ENCODE assay signal across 8 mouse cellular contexts in genomic region chr19:60860868-60861700, GRCm38 (mm10). TPM values are rescaled to one million over a fixed set of nuclear protein-coding genes. Genes with fewer than 3 reads are reported as not detected.
DNase-seq lines count a peak whose midpoint lies in the region; ATAC-seq and TF ChIP-seq lines count a peak whose summit lies in the region.

Sfxn4 (minus strand) TSS chr19:60861479.

- H3K9ac ChIP-seq in MEL (ENCODE audit: control insufficient read depth, low read depth, low read length, poor library complexity, severe bottlenecking) = peak within 1 kb of the TSS; percentile 57
- H3K9ac ChIP-seq in forebrain, postnatal 0 days = peak within 1 kb of the TSS; percentile 73
- H3K9ac ChIP-seq in lung, embryonic 16.5 days (ENCODE audit: low read length) = peak within 1 kb of the TSS; percentile 79

- ATAC-seq in forebrain, postnatal 0 days = peak; percentile 100
- ATAC-seq in hematopoietic stem cell, adult 5-6 weeks (replicated peaks in 1 of 2; ENCODE audit: insufficient read depth in 1 of 2, low FRiP score in 2 of 2, low TSS enrichment in 1 of 2, low read depth in 1 of 2, poor library complexity in 2 of 2, severe bottlenecking in 2 of 2) = peak; percentile 99 to 100
- ATAC-seq in lung, embryonic 16.5 days (ENCODE audit: low read depth) = peak; percentile 100

- 3% methylated on average over 30 of the region's 30 CpGs for WGBS in cerebellum, adult 2 months
- 4% methylated on average over 30 of the region's 30 CpGs for WGBS in forebrain, postnatal 0 days
- 3% methylated on average over 30 of the region's 30 CpGs for WGBS in lung, embryonic 16.5 days

- peak in 1 of 2 experiments; percentile 26; a peak in 1 of 4 replicates for TF ChIP-seq EP300 in MEL (IDR thresholded peaks at IDR 0.05; ENCODE audit: low read depth in 1 of 2, low read length in 2 of 2)

- peak; percentile 69 to 78 for TF ChIP-seq POLR2A in MEL (IDR thresholded peaks at IDR 0.05; ENCODE audit: control insufficient read depth in 1 of 2, insufficient read depth in 1 of 2, low read depth in 1 of 2, low read length in 2 of 2, poor library complexity in 1 of 2)
- peak; percentile 86 for TF ChIP-seq POLR2A in cerebellum, adult 2 months (IDR thresholded peaks at IDR 0.05; ENCODE audit: borderline replicate concordance, insufficient read depth, low read length)

- peak within 1 kb of the TSS; percentile 51 to 62 for H3K4me3 ChIP-seq in MEL (ENCODE audit: control insufficient read depth in 1 of 2, insufficient read depth in 1 of 2, low read depth in 2 of 2, low read length in 2 of 2)
- peak within 1 kb of the TSS; percentile 87 for H3K4me3 ChIP-seq in cerebellum, adult 2 months (replicated peaks; ENCODE audit: insufficient read depth, low read depth, low read length)
- H3K4me3 ChIP-seq in forebrain, postnatal 0 days (ENCODE audit: low read depth, low read length) = peak within 1 kb of the TSS; percentile 68
- peak within 1 kb of the TSS; percentile 68 for H3K4me3 ChIP-seq in lung, embryonic 16.5 days (ENCODE audit: low read length)

- no peak for TF ChIP-seq RAD21 in MEL (IDR thresholded peaks at IDR 0.05; ENCODE audit: low read depth, low read length)

- no peaks in the 10 kb centered on the region for H3K79me2 ChIP-seq in MEL (ENCODE audit: control insufficient read depth, insufficient read depth, low read length, poor library complexity)

- peak within 1 kb of the TSS; percentile 67 for H3K27ac ChIP-seq in MEL (ENCODE audit: control insufficient read depth, low read depth, low read length)
- peak within 1 kb of the TSS; percentile 76 for H3K27ac ChIP-seq in cerebellum, adult 2 months (ENCODE audit: insufficient read depth, low read length)
- peak within 1 kb of the TSS; percentile 79 for H3K27ac ChIP-seq in forebrain, postnatal 0 days (ENCODE audit: low read depth, low read length)
- peak within 1 kb of the TSS; percentile 82 for H3K27ac ChIP-seq in lung, embryonic 16.5 days (ENCODE audit: low read length)

- peaks cover 11 to 15% of the 10 kb centered on the region in 2 experiments for H3K36me3 ChIP-seq in MEL (ENCODE audit: control insufficient read depth in 1 of 2, insufficient read depth in 2 of 2, low read length in 2 of 2)
- peaks cover 4% of the 10 kb centered on the region; the same call in 1 of the 2 replicates for H3K36me3 ChIP-seq in forebrain, postnatal 0 days (ENCODE audit: insufficient read depth)
- peaks cover 9% of the 10 kb centered on the region; the same call in 1 of the 2 replicates for H3K36me3 ChIP-seq in lung, embryonic 16.5 days (ENCODE audit: control insufficient read depth, insufficient read depth, low read length)

- H3K4me1 ChIP-seq in MEL (ENCODE audit: control insufficient read depth in 1 of 2, insufficient read depth in 2 of 2, low read length in 2 of 2) = peaks cover 4% of the 10 kb centered on the region in 2 experiments; a peak in 2 of 4 replicates
- no peaks in the 10 kb centered on the region for H3K4me1 ChIP-seq in cerebellum, adult 2 months (ENCODE audit: control insufficient read depth, insufficient read depth, low read length)
- no peaks in the 10 kb centered on the region for H3K4me1 ChIP-seq in forebrain, postnatal 0 days (ENCODE audit: insufficient read depth)
- 0 out of 2 replicates have a peak, but pooled peaks cover 2% of the 10 kb centered on the region for H3K4me1 ChIP-seq in lung, embryonic 16.5 days (replicated peaks; ENCODE audit: control insufficient read depth, insufficient read depth, low read length)

- H3K27me3 ChIP-seq in MEL (ENCODE audit: control insufficient read depth in 1 of 2, insufficient read depth in 2 of 2, low read length in 2 of 2) = no peaks in the 10 kb centered on the region
- H3K27me3 ChIP-seq in cerebellum, adult 2 months (ENCODE audit: control insufficient read depth, insufficient read depth, low read length) = no peaks in the 10 kb centered on the region
- H3K27me3 ChIP-seq in forebrain, postnatal 0 days (ENCODE audit: insufficient read depth, low read length) = no peaks in the 10 kb centered on the region
- H3K27me3 ChIP-seq in lung, embryonic 16.5 days (ENCODE audit: control insufficient read depth, insufficient read depth, low read depth, low read length) = no peaks in the 10 kb centered on the region

- peak; percentile 100 for DNase-seq in MEL (ENCODE audit: low read depth, low spot score)
- peak; percentile 92 for DNase-seq in cerebellum, adult 2 months
- peak; percentile 90 for DNase-seq in forebrain, postnatal 0 days
- DNase-seq in layer of hippocampus, adult 9-10 months (ENCODE audit: low spot score) = peak; percentile 87
- peak; percentile 74 for DNase-seq in ovary, postnatal 10 days (ENCODE audit: low spot score)
- DNase-seq in thymus, postnatal 10 days (ENCODE audit: low spot score in 2 of 2) = peak; percentile 89

- H3K9me3 ChIP-seq in MEL (replicated peaks; ENCODE audit: insufficient read depth, low read length) = no peaks in the 10 kb centered on the region
- H3K9me3 ChIP-seq in forebrain, postnatal 0 days (ENCODE audit: low read length) = no peaks in the 10 kb centered on the region
- no peaks in the 10 kb centered on the region for H3K9me3 ChIP-seq in lung, embryonic 16.5 days (ENCODE audit: control insufficient read depth, low read length)

- H3K4me2 ChIP-seq in forebrain, postnatal 0 days (ENCODE audit: low read depth) = peak within 1 kb of the TSS; percentile 68
- peak within 1 kb of the TSS; percentile 81 for H3K4me2 ChIP-seq in lung, embryonic 16.5 days (ENCODE audit: low read depth, low read length)

- no peak for TF ChIP-seq CTCF in MEL (IDR thresholded peaks at IDR 0.05 in 2 of 3, conservative IDR thresholded peaks at IDR 0.05 in 1 of 3; ENCODE audit: control insufficient read depth in 1 of 3, insufficient read depth in 1 of 3, low read depth in 2 of 3, low read length in 3 of 3, poor library complexity in 1 of 3, severe bottlenecking in 1 of 3)
- no peak for TF ChIP-seq CTCF in cerebellum, adult 2 months (IDR thresholded peaks at IDR 0.05; ENCODE audit: borderline replicate concordance, insufficient read depth, low read depth, low read length)
- no peak for TF ChIP-seq CTCF in forebrain, postnatal 0 days (IDR thresholded peaks at IDR 0.05; ENCODE audit: low read depth)

TF ChIP-seq in MEL, 35 proteins besides CTCF, POLR2A, EP300 and RAD21 (continues in another document):
- TF ChIP-seq CHD2 (IDR thresholded peaks at IDR 0.05; ENCODE audit: low read length) (no peak), ZMIZ1 (IDR thresholded peaks at IDR 0.05; ENCODE audit: low read depth, low read length) (peak; percentile 92), ZNF384 (IDR thresholded peaks at IDR 0.05; ENCODE audit: low read depth, low read length) (no peak), POLR2AphosphoS5 (IDR thresholded peaks at IDR 0.05; ENCODE audit: borderline replicate concordance, low read depth, low read length) (no peak), USF2 (IDR thresholded peaks at IDR 0.05; ENCODE audit: borderline replicate concordance in 1 of 2, insufficient read depth in 1 of 2, low read depth in 1 of 2, low read length in 2 of 2) (no peak), MYC (IDR thresholded peaks at IDR 0.05; ENCODE audit: low read depth, low read length) (peak; percentile 78), ELF1 (IDR thresholded peaks at IDR 0.05; ENCODE audit: low read depth, low read length) (peak; percentile 71), MEF2A (IDR thresholded peaks at IDR 0.05; ENCODE audit: extremely low read depth, insufficient replicate concordance, low read depth, low read length, poor library complexity, severe bottlenecking) (no peak), POLR2AphosphoS2 (IDR thresholded peaks at IDR 0.05; ENCODE audit: low read length) (peak; percentile 41; the same call in 1 of the 2 replicates), MYB (IDR thresholded peaks at IDR 0.05; ENCODE audit: low read depth, low read length) (no peak), TCF12 (IDR thresholded peaks at IDR 0.05; ENCODE audit: low read depth, low read length) (peak; percentile 69), CHD1 (IDR thresholded peaks at IDR 0.05; ENCODE audit: low read depth, low read length) (no peak), USF1 (IDR thresholded peaks at IDR 0.05; ENCODE audit: low read depth, low read length) (0 out of 2 replicates have a peak, but pooled peaks have one; percentile 20), TAL1 (IDR thresholded peaks at IDR 0.05; ENCODE audit: low read length) (no peak), KAT2A (conservative IDR thresholded peaks at IDR 0.05; ENCODE audit: low read depth, low read length) (no peak; the same call in 1 of the 2 replicates), MAZ (IDR thresholded peaks at IDR 0.05; ENCODE audit: low read depth, low read length) (peak; percentile 72; the same call in 1 of the 2 replicates), RCOR1 (IDR thresholded peaks at IDR 0.05; ENCODE audit: low read depth, low read length) (0 out of 2 replicates have a peak, but pooled peaks have one; percentile 10), HCFC1 (IDR thresholded peaks at IDR 0.05; ENCODE audit: low read depth, low read length) (peak; percentile 69), NRF1 (IDR thresholded peaks at IDR 0.05; ENCODE audit: insufficient read depth, low read depth, low read length, poor library complexity, severe bottlenecking) (peak; percentile 42; the same call in 1 of the 2 replicates), TBP (IDR thresholded peaks at IDR 0.05; ENCODE audit: low read depth, low read length) (peak; percentile 85), MAX (IDR thresholded peaks at IDR 0.05; ENCODE audit: low read length) (peak; percentile 74), GATA1 (IDR thresholded peaks at IDR 0.05; ENCODE audit: low read depth, low read length) (peak; percentile 72), SMC3 (IDR thresholded peaks at IDR 0.05; ENCODE audit: low read depth, low read length) (0 out of 2 replicates have a peak, but pooled peaks have one; percentile 16), E2F4 (IDR thresholded peaks at IDR 0.05; ENCODE audit: borderline replicate concordance, low read depth, low read length) (no peak), GABPA (IDR thresholded peaks at IDR 0.05; ENCODE audit: low read depth, low read length) (no peak), SIN3A (IDR thresholded peaks at IDR 0.05; ENCODE audit: low read length) (peak; percentile 94), NELFE (IDR thresholded peaks at IDR 0.05; ENCODE audit: low read depth, low read length) (peak; percentile 51), UBTF (IDR thresholded peaks at IDR 0.05; ENCODE audit: borderline replicate concordance, insufficient read depth, low read depth, low read length) (no peak)

RNA-seq across cellular contexts. Expression of gene Sfxn4, which starts in this region (rescaled TPM):
- total RNA-seq in MEL (2012; rRNA removed) = 0.85 and 1.3 TPM in 2 replicates
- 1 to 10 TPM in 1 of 2 experiments, not detected in 1; 9.3 TPM for polyA plus RNA-seq in MEL (2012; ENCODE audit: insufficient read depth in 1 of 2, insufficient read length in 2 of 2, low read depth in 1 of 2, low replicate concordance in 2 of 2, missing spikeins in 1 of 2)
- polyA plus RNA-seq in cerebellum, adult 2 months (2012; rRNA removed) = 19.3 and 20.0 TPM in 2 replicates
- total RNA-seq in forebrain, postnatal 0 days (2014; rRNA removed) = 5.5 and 7.6 TPM in 2 replicates
- polyA plus RNA-seq in forebrain, postnatal 0 days (2015; fragmentation: Nextera tagmentation; extraction: Ambion mirVana) = 8.5 and 9.6 TPM in 2 replicates
- 4.0 and 10.9 TPM in 2 replicates for total RNA-seq in hematopoietic stem cell, adult 5-6 weeks (2017)
- 6.0 and 7.3 TPM in 2 replicates for polyA plus RNA-seq in lung, embryonic 16.5 days (2015; fragmentation: Nextera tagmentation; extraction: Ambion mirVana)

Comparison
In these comparisons a context has a peak if more than half of its experiments do, and no peak if none do; other contexts are left out.
1. Peak in every context shown above with its lines: DNase-seq, ATAC-seq, H3K4me3 ChIP-seq and H3K27ac ChIP-seq.